Mouse (Mus musculus): ENCODE results near the gene Cdk13. TPM values are rescaled to one million over a fixed set of nuclear protein-coding genes. Genes with fewer than 3 reads are reported as not detected.

Gene Cdk13
- polyA plus RNA-seq, 1 experiment from 2014 or later: 26.6 TPM

MicroRNAs within 50 kb of the gene (microRNA counts, 519-probe panel; counts per million panel counts)
- microRNA mmu-miR-466i: 473 counts per million, percentile 71 among the panel's probes with 10 or more counts

Small RNA genes lying within 50 kb of the gene (microRNA-seq; reads per million reads assigned to microRNA genes)
- gene Mir466i (ENCODE audit: borderline number of aligned reads): not detected

Other genes with a start within 250 kb of the Cdk13 start
- gene Mplkip, start 109.9 kb downstream of the Cdk13 start, polyA plus RNA-seq (2015; fragmentation: Nextera tagmentation; extraction: Ambion mirVana): 87.2 and 88.7 TPM in 2 replicates
- gene Sugct, start 109.5 kb downstream of the Cdk13 start, polyA plus RNA-seq (2015; fragmentation: Nextera tagmentation; extraction: Ambion mirVana): 5.8 and 6.0 TPM in 2 replicates
- gene Rala, start 139.1 kb upstream of the Cdk13 start, polyA plus RNA-seq (2015; fragmentation: Nextera tagmentation; extraction: Ambion mirVana): 84.1 and 85.6 TPM in 2 replicates
- 55.3 and 57.6 TPM in 2 replicates for gene Yae1d1, start 188.3 kb upstream of the Cdk13 start, polyA plus RNA-seq (2015; fragmentation: Nextera tagmentation; extraction: Ambion mirVana)

Measured in thymus, postnatal 0 days (tissue).